Comparison of ENCODE assay signal across 13 mouse cellular contexts in genomic region chr12:110699171-110699547, GRCm38 (mm10). TPM values are rescaled to one million over a fixed set of nuclear protein-coding genes. Genes with fewer than 3 reads are reported as not detected.
DNase-seq lines count a peak whose midpoint lies in the region; ATAC-seq and TF ChIP-seq lines count a peak whose summit lies in the region.
"Had no signal": no experiment of that assay in that cellular context is flagged by ENCODE, and none has a peak within 500 bp of the region (broad histone marks: within the 10 kb centered on the region; RNA-seq: fewer than 3 reads in every experiment).

No protein-coding gene starts in this region.

- in situ Hi-C loops in CH12.LX (cut with MboI; ENCODE audit: low pct_ligation_motif_present, low pct_unique_long_range_greater_than_20kb, low sequenced_read_pairs), result no loop called here

- H3K27me3 ChIP-seq in hindbrain, embryonic 10.5 days (ENCODE audit: insufficient read depth, poor library complexity, severe bottlenecking), result no peaks in the 10 kb centered on the region
- H3K27me3 ChIP-seq in hindbrain, embryonic 13.5 days, result peaks cover 5% of the 10 kb centered on the region; the same call in 1 of the 2 replicates
- no peaks in the 10 kb centered on the region for H3K27me3 ChIP-seq in CH12.LX (replicated peaks)
- no peaks in the 10 kb centered on the region for H3K27me3 ChIP-seq in limb, embryonic 13.5 days

- 53% methylated on average over 2 of the region's 2 CpGs for WGBS in hindbrain, embryonic 10.5 days
- whole genome bisulfite sequencing in hindbrain, embryonic 13.5 days, result 61% methylated on average over 2 of the region's 2 CpGs
- 54% methylated on average over 2 of the region's 2 CpGs for WGBS in limb, embryonic 13.5 days

- no peak for TF ChIP-seq CTCF in CH12.LX (conservative IDR thresholded peaks at IDR 0.05 in 1 of 2, IDR thresholded peaks at IDR 0.05 in 1 of 2; ENCODE audit: low read depth in 2 of 2, low read length in 2 of 2)

- no peak for TF ChIP-seq POLR2A in CH12.LX (IDR thresholded peaks at IDR 0.05; ENCODE audit: low read depth, low read length)

- dilution Hi-C loops in CH12.LX (cut with MboI; ENCODE audit: extremely low pct_ligation_motif_present, extremely low pct_unique_long_range_greater_than_20kb, low sequenced_read_pairs), result no loop called here

- peak overlapping the region; percentile 64 for H3K27ac ChIP-seq in hindbrain, embryonic 10.5 days
- H3K27ac ChIP-seq in hindbrain, embryonic 13.5 days, result no peak overlapping the region
- peak overlapping the region; percentile 88 for H3K27ac ChIP-seq in CH12.LX (ENCODE audit: insufficient read depth, low read depth)
- H3K27ac ChIP-seq in limb, embryonic 13.5 days, result no peak overlapping the region
- H3K27ac ChIP-seq: hindbrain, embryonic 14.5 days; left cerebral cortex, adult 2 months had no signal

- ATAC-seq in hindbrain, embryonic 13.5 days (ENCODE audit: low FRiP score), result no peak
- no peak for ATAC-seq in limb, embryonic 13.5 days (ENCODE audit: low FRiP score, low read depth)
- ATAC-seq: lung, postnatal 0 days had no signal

- DNase-seq in hindbrain, embryonic 10.5 days (ENCODE audit: low spot score), result no peak
- DNase-seq in CH12.LX (ENCODE audit: extremely low read depth) (no peak), ES-CJ7 (ENCODE audit: low read depth, low spot score) (peak; percentile 24)
- DNase-seq in right cerebral cortex, adult 2 months (ENCODE audit: low spot score in 2 of 2), result no peak
- no peak for DNase-seq in thymus, postnatal 4 days
- DNase-seq in layer of hippocampus, postnatal 36 days, result no peak
- DNase-seq: kidney, postnatal 25 days; retina, postnatal 1 day had no signal

- H3K79me2 ChIP-seq in CH12.LX (replicated peaks; ENCODE audit: control insufficient read depth, extremely low read depth, insufficient read depth, poor library complexity, severe bottlenecking), result peaks cover 19% of the 10 kb centered on the region

- no peak overlapping the region for H3K9ac ChIP-seq in hindbrain, embryonic 13.5 days
- no peak overlapping the region for H3K9ac ChIP-seq in CH12.LX (ENCODE audit: insufficient read depth, low read depth)
- peak overlapping the region; percentile 51; the same call in 1 of the 2 replicates for H3K9ac ChIP-seq in limb, embryonic 13.5 days
- H3K9ac ChIP-seq: hindbrain, embryonic 14.5 days had no signal

- H3K4me2 ChIP-seq in hindbrain, embryonic 13.5 days, result no peak overlapping the region
- peak overlapping the region; percentile 63 for H3K4me2 ChIP-seq in CH12.LX (ENCODE audit: insufficient read depth, low read depth, poor library complexity, severe bottlenecking)
- peak overlapping the region; percentile 30; the same call in 1 of the 2 replicates for H3K4me2 ChIP-seq in limb, embryonic 13.5 days (replicated peaks)
- H3K4me2 ChIP-seq: hindbrain, embryonic 14.5 days had no signal

- no peaks in the 10 kb centered on the region for H3K9me3 ChIP-seq in hindbrain, embryonic 10.5 days
- no peaks in the 10 kb centered on the region for H3K9me3 ChIP-seq in hindbrain, embryonic 13.5 days
- no peaks in the 10 kb centered on the region for H3K9me3 ChIP-seq in CH12.LX (replicated peaks; ENCODE audit: low read length)
- H3K9me3 ChIP-seq in limb, embryonic 13.5 days, result no peaks in the 10 kb centered on the region

- no peak for TF ChIP-seq RAD21 in CH12.LX (IDR thresholded peaks at IDR 0.05; ENCODE audit: low read depth, low read length)

- H3K4me1 ChIP-seq in hindbrain, embryonic 10.5 days (replicated peaks), result peaks cover 52% of the 10 kb centered on the region
- H3K4me1 ChIP-seq in hindbrain, embryonic 13.5 days (replicated peaks), result peaks cover 18% of the 10 kb centered on the region
- peaks cover 27 to 63% of the 10 kb centered on the region in 2 experiments for H3K4me1 ChIP-seq in CH12.LX (ENCODE audit: control insufficient read depth in 1 of 2, insufficient read depth in 2 of 2)
- H3K4me1 ChIP-seq in limb, embryonic 13.5 days, result peaks cover 26% of the 10 kb centered on the region

- H3K36me3 ChIP-seq in hindbrain, embryonic 10.5 days, result peaks cover 11% of the 10 kb centered on the region
- peaks cover 7% of the 10 kb centered on the region for H3K36me3 ChIP-seq in hindbrain, embryonic 13.5 days
- H3K36me3 ChIP-seq in CH12.LX (replicated peaks in 1 of 2; ENCODE audit: control insufficient read depth in 1 of 2, insufficient read depth in 1 of 2, low read length in 1 of 2), result peaks cover 8% of the 10 kb centered on the region in 2 experiments
- peaks cover 7% of the 10 kb centered on the region for H3K36me3 ChIP-seq in limb, embryonic 13.5 days

- no peak for TF ChIP-seq EP300 in CH12.LX (IDR thresholded peaks at IDR 0.05; ENCODE audit: low read length)

- 0 out of 2 replicates have a peak overlapping the region, but pooled peaks have one; percentile 3 for H3K4me3 ChIP-seq in hindbrain, embryonic 10.5 days
- H3K4me3 ChIP-seq in hindbrain, embryonic 13.5 days, result no peak overlapping the region
- no peak overlapping the region for H3K4me3 ChIP-seq in CH12.LX (replicated peaks in 1 of 3; ENCODE audit: low read depth in 2 of 3, low read length in 2 of 3, poor library complexity in 1 of 3)
- no peak overlapping the region for H3K4me3 ChIP-seq in limb, embryonic 13.5 days
- H3K4me3 ChIP-seq: left cerebral cortex, adult 2 months had no signal

TF ChIP-seq in CH12.LX, 34 proteins besides CTCF, POLR2A, EP300 and RAD21:
- TF ChIP-seq MAFK (IDR thresholded peaks at IDR 0.05; ENCODE audit: insufficient replicate concordance, low read length) (peak; percentile 86), JUN (IDR thresholded peaks at IDR 0.05; ENCODE audit: insufficient read depth, low read depth, low read length) (no peak), POLR2AphosphoS2 (IDR thresholded peaks at IDR 0.05; ENCODE audit: low read depth, low read length) (no peak), ELF1 (IDR thresholded peaks at IDR 0.05; ENCODE audit: low read depth, low read length) (no peak), MAX (IDR thresholded peaks at IDR 0.05; ENCODE audit: low read length) (no peak), MAZ (IDR thresholded peaks at IDR 0.05; ENCODE audit: low read depth, low read length) (0 out of 2 replicates have a peak, but pooled peaks have one; percentile 4), ETS1 (conservative IDR thresholded peaks at IDR 0.05; ENCODE audit: low read depth, low read length) (no peak; the same call in 1 of the 2 replicates), USF1 (IDR thresholded peaks at IDR 0.05; ENCODE audit: low read depth, low read length) (no peak), MXI1 (IDR thresholded peaks at IDR 0.05; ENCODE audit: low read depth, low read length) (no peak; the same call in none of the 2 replicates)

RNA-seq across cellular contexts. Expression of gene Hsp90aa1, which starts 3.4 kb away (rescaled TPM):
- 893 and 1,134 TPM in 2 replicates for polyA plus RNA-seq in hindbrain, embryonic 10.5 days (2016; fragmentation: Nextera tagmentation; extraction: Ambion mirVana)
- 1,449 and 1,487 TPM in 2 replicates for polyA plus RNA-seq in hindbrain, embryonic 13.5 days (2015; fragmentation: Nextera tagmentation; extraction: Ambion mirVana)
- total RNA-seq in CH12.LX (2012; rRNA removed) (730 and 1,066 TPM in 2 replicates), CH12.LX (2014; rRNA removed) (1,361 and 1,740 TPM in 2 replicates)
- polyA plus RNA-seq in CH12.LX (2012; ENCODE audit: insufficient read length, low read depth), result 2,091 and 2,158 TPM in 2 replicates
- polyA plus RNA-seq in limb, embryonic 13.5 days (2015; fragmentation: Nextera tagmentation; extraction: Ambion mirVana), result 799 and 836 TPM in 2 replicates
- 1,000 to 10,000 TPM; 1,068 to 1,130 TPM for total RNA-seq in layer of hippocampus, postnatal 36 days (2021)

RNA-seq across cellular contexts. Expression of gene 1700001K19Rik, which starts 16.7 kb away (rescaled TPM):
- 0.34 TPM in 1 of 2 replicates, not detected in the other for polyA plus RNA-seq in hindbrain, embryonic 10.5 days (2016; fragmentation: Nextera tagmentation; extraction: Ambion mirVana)
- polyA plus RNA-seq in hindbrain, embryonic 13.5 days (2015; fragmentation: Nextera tagmentation; extraction: Ambion mirVana), result 0.35 and 0.40 TPM in 2 replicates
- total RNA-seq in CH12.LX (2012; rRNA removed), result 0.13 TPM in 1 of 2 replicates, not detected in the other
- total RNA-seq in CH12.LX (2014; rRNA removed), result not detected in 2 replicates
- not detected in 2 replicates for polyA plus RNA-seq in CH12.LX (2012; ENCODE audit: insufficient read length, low read depth)
- polyA plus RNA-seq in limb, embryonic 13.5 days (2015; fragmentation: Nextera tagmentation; extraction: Ambion mirVana), result not detected in 2 replicates
- total RNA-seq in layer of hippocampus, postnatal 36 days (2021), result not detected
- total RNA-seq: left cerebral cortex, adult 2 months had no signal
- polyA plus RNA-seq: lung, postnatal 0 days had no signal

RNA-seq across cellular contexts. Expression of gene Wdr20, which starts 38.6 kb away (rescaled TPM):
- polyA plus RNA-seq in hindbrain, embryonic 10.5 days (2016; fragmentation: Nextera tagmentation; extraction: Ambion mirVana), result 23.3 and 24.4 TPM in 2 replicates
- 26.0 and 26.3 TPM in 2 replicates for polyA plus RNA-seq in hindbrain, embryonic 13.5 days (2015; fragmentation: Nextera tagmentation; extraction: Ambion mirVana)
- 26.2 and 27.4 TPM in 2 replicates for total RNA-seq in CH12.LX (2012; rRNA removed)
- total RNA-seq in CH12.LX (2014; rRNA removed), result 20.5 and 22.8 TPM in 2 replicates
- polyA plus RNA-seq in CH12.LX (2012; ENCODE audit: insufficient read length, low read depth), result 16.1 and 17.9 TPM in 2 replicates
- 25.9 and 26.7 TPM in 2 replicates for polyA plus RNA-seq in limb, embryonic 13.5 days (2015; fragmentation: Nextera tagmentation; extraction: Ambion mirVana)
- 10 to 100 TPM; 42.2 to 45.1 TPM for total RNA-seq in layer of hippocampus, postnatal 36 days (2021)

Comparison
In these comparisons a context has a peak if more than half of its experiments do, and no peak if none do; other contexts are left out.
1. H3K27ac ChIP-seq: peak in hindbrain, embryonic 10.5 days (single experiment) and CH12.LX (single experiment); none in hindbrain, embryonic 13.5 days (single experiment) and limb, embryonic 13.5 days (single experiment).